Mouse (Mus musculus) ES-E14 (cell line): Measurements from ENCODE around the gene Zscan12. TPM values are rescaled to one million over a fixed set of nuclear protein-coding genes. Genes with fewer than 3 reads are reported as not detected.

ENCODE experiments used
- DNase-seq: peaks from one replicate; pipeline ENCODE4 v3.0.0-alpha.2; 2013; ENCODE audit warnings: low read depth, low spot score
- H3K27ac ChIP-seq: 2 replicates; pipeline ENCODE4 v1.5.1; 2012; ENCODE audit warnings: low read depth, mild to moderate bottlenecking, low read length, moderate library complexity, mixed read lengths; ENCODE audit not compliant: poor library complexity, insufficient read depth, severe bottlenecking
- H3K36me3 ChIP-seq: 2 replicates; pipeline ENCODE4 v1.6.1; 2012; ENCODE audit warnings: mild to moderate bottlenecking, low read length, moderate library complexity, mixed read lengths; ENCODE audit not compliant: control insufficient read depth, poor library complexity, insufficient read depth, severe bottlenecking
- H3K4me1 ChIP-seq, 2 experiments: fragments of 150-350 bp in 1 of 2; sonication (generic) in 1 of 2; 2 replicates each; pipeline ENCODE4 v1.6.1; 2012; ENCODE audit warnings: low read length in 2 of 2, mild to moderate bottlenecking in 1 of 2, mixed read lengths in 1 of 2; ENCODE audit not compliant: control insufficient read depth in 2 of 2, insufficient read depth in 2 of 2, poor library complexity in 1 of 2
- H3K4me3 ChIP-seq, 2 experiments: fragments of 150-350 bp in 1 of 2; sonication (generic) in 1 of 2; 2 replicates each; pipeline ENCODE4 v1.5.1; 2012; ENCODE audit warnings: low read length in 2 of 2, low read depth in 1 of 2, mild to moderate bottlenecking in 1 of 2, mixed read lengths in 1 of 2; ENCODE audit not compliant: insufficient read depth in 1 of 2, poor library complexity in 1 of 2, severe bottlenecking in 1 of 2
- H3K9ac ChIP-seq: 2 replicates; pipeline ENCODE4 v1.6.1; 2012; ENCODE audit warnings: low read depth, mild to moderate bottlenecking, low read length, mixed read lengths; ENCODE audit not compliant: poor library complexity, insufficient read depth, severe bottlenecking
- H3K9me3 ChIP-seq: fragments of 150-350 bp; sonication (generic); 2 replicates; pipeline ENCODE4 v1.6.1; 2012; ENCODE audit warnings: low read depth, mild to moderate bottlenecking, low read length; ENCODE audit not compliant: control insufficient read depth, insufficient read depth
- CHD2 ChIP-seq: IDR thresholded peaks from 2 replicates; pipeline ENCODE4 v1.6.1; 2014; ENCODE audit warnings: mild to moderate bottlenecking, low read depth, low read length, inconsistent platforms
- HCFC1 ChIP-seq: IDR thresholded peaks from 2 replicates; pipeline ENCODE4 v1.6.1; 2012; ENCODE audit warnings: low read length, inconsistent platforms, borderline replicate concordance; ENCODE audit not compliant: insufficient read depth
- MAFK ChIP-seq: IDR thresholded peaks from 2 replicates; pipeline ENCODE4 v1.6.1; 2014; ENCODE audit warnings: mild to moderate bottlenecking, low read depth, low read length, inconsistent platforms; ENCODE audit not compliant: insufficient read depth
- ZC3H11A ChIP-seq: IDR thresholded peaks from 2 replicates; pipeline ENCODE4 v1.6.1; 2012; ENCODE audit warnings: low read depth, mild to moderate bottlenecking, inconsistent platforms, low read length, borderline replicate concordance
- ZNF384 ChIP-seq: IDR thresholded peaks from 2 replicates; pipeline ENCODE4 v1.6.1; 2012; ENCODE audit warnings: low read depth, low read length, inconsistent platforms
- in situ Hi-C, 2 experiments: fragments of 600-800 bp; cut with MboI; formaldehyde crosslinking; loops; one replicate each; pipeline ENCODE4 v1.15.1; 2025; ENCODE audit warnings: low sequenced_read_pairs in 2 of 2, inconsistent platforms in 1 of 2; ENCODE audit not compliant: unreplicated experiment in 2 of 2
- total RNA-seq: library from RNA; depleted of rRNA; stranded (reverse); fragments of 300-350 nt; gene quantifications from 2 replicates; pipeline ENCODE4 v1.2.3, GENCODE M21; 2012

The Zscan12 gene
- total RNA-seq, 1 experiment, result 10.4 TPM

DNA sequence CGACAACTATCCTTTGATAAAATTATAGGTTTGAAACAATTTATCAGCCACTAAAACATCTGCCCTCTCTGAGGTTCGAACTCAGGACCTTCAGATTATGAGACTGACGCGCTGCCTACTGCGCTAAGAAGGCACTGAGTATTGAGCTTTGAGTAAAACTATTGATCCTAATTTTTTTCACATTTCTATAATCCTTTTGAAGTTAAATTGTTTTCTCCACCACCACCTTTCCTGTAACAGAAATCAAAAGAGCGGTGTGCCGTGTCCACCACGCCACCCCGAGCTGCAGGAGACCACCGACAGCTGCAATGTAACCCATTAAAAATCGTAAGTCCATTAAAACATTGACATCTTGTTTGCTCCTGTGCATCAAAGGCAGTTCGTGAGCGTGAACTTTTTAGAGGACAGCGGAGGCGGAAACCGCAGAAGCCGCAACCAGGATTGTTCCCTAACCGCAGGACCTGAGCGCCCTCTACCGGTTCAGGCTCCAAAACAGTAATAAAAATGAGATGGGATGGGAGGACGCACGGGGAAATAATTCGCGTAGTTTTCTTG, 35.9 kb upstream of the Zscan12 start:
- Histone ChIP-seq H3K4me1 (no peaks in the 10 kb centered on the region), H3K9ac (peak overlapping the region; percentile 72), H3K36me3 (no peaks in the 10 kb centered on the region), H3K9me3 (no peaks in the 10 kb centered on the region), H3K4me3 (peak overlapping the region; percentile 81 to 86), H3K27ac (no peak overlapping the region)
- DNase-seq, result peak; percentile 91
- in situ Hi-C loops, result no loop called here
- TF ChIP-seq CHD2 (no peak), MAFK (peak; percentile 76), HCFC1 (0 out of 2 replicates have a peak, but pooled peaks have one; percentile 44), ZC3H11A (peak; percentile 73), ZNF384 (no peak)

DNA sequence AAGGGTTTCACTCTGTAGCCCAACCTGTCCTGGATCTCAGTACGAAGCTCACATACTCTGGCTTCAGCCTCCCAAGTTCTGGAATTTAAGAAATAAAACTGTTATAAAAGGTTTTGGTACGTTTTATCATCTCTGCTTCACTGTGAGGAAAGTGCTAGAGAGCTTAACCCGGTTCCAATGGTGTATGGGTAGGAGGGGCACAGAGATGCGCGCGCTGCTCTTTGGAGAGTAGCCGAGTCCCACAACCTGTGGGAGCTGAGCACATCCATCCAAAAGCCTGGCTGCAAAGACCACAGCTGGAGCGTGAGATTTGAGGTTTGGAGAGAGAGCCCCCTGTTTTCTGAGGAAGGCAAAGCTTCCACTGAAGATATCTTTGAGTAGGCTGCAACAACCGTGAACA, 35.2 kb upstream of the Zscan12 start:
- H3K4me1 ChIP-seq, result no peaks in the 10 kb centered on the region
- TF ChIP-seq MAFK (no peak), ZNF384 (no peak), CHD2 (no peak), HCFC1 (no peak), ZC3H11A (no peak)
- peak; percentile 40 for DNase-seq
- H3K36me3 ChIP-seq, result no peaks in the 10 kb centered on the region
- in situ Hi-C loops, result no loop called here
- no peaks in the 10 kb centered on the region for H3K9me3 ChIP-seq
- peak overlapping the region; percentile 35; the same call in 1 of the 2 replicates for H3K9ac ChIP-seq
- H3K4me3 ChIP-seq, result peak overlapping the region; percentile 81 to 86
- no peak overlapping the region for H3K27ac ChIP-seq

- no peak within 1 kb of the TSS for H3K27ac ChIP-seq
These were observed 16.0 kb upstream of the Zscan12 start, which contains the start of gene Olfr1367 for GRCm38 (mm10) chr13:21346610-21347009. Gene Olfr1367 (plus strand): TSS chr13:21346910.

DNA sequence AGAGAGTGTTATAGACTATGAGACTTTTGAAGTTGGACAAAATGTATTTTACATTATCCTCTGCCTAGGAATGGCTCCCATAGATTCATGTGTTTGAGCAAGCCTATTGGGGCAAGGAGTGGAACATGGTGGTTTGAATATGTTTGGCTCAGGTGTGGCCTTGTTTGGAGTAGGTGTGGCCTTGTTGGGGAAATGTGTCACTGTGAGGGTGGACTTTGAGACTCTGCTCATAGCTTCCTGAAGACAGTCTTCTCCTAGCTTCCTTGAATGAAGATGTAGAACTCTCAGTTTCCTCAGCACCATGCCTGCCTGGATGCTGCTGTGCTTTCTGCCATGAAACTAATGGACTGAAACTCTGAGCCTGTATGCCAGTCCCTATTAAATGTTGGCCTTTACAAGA, 12.0 kb upstream of the Zscan12 start:
- no peak for TF ChIP-seq MAFK
- no peak for TF ChIP-seq ZC3H11A
- TF ChIP-seq HCFC1, result no peak
- TF ChIP-seq ZNF384, result no peak
- no peak for TF ChIP-seq CHD2
- Histone ChIP-seq H3K9ac (no peak overlapping the region), H3K27ac (no peak overlapping the region), H3K9me3 (no peaks in the 10 kb centered on the region), H3K4me1 (no peaks in the 10 kb centered on the region), H3K36me3 (no peaks in the 10 kb centered on the region), H3K4me3 (no peak overlapping the region)
- DNase-seq, result no peak
- in situ Hi-C loops, result no loop called here

More at GRCm38 (mm10) chr13:21346610-21347009, 16.0 kb upstream of the Zscan12 start, which contains the start of gene Olfr1367:
- in situ Hi-C loops, result no loop called here
- TF ChIP-seq CHD2 (no peak), ZC3H11A (no peak), ZNF384 (no peak), MAFK (no peak), HCFC1 (no peak)
- no peak within 1 kb of the TSS for H3K4me3 ChIP-seq
- H3K36me3 ChIP-seq, result no peaks in the 10 kb centered on the region
- H3K9ac ChIP-seq, result no peak within 1 kb of the TSS
- no peaks in the 10 kb centered on the region for H3K4me1 ChIP-seq
- H3K9me3 ChIP-seq, result no peaks in the 10 kb centered on the region
- DNase-seq, result no peak

DNA sequence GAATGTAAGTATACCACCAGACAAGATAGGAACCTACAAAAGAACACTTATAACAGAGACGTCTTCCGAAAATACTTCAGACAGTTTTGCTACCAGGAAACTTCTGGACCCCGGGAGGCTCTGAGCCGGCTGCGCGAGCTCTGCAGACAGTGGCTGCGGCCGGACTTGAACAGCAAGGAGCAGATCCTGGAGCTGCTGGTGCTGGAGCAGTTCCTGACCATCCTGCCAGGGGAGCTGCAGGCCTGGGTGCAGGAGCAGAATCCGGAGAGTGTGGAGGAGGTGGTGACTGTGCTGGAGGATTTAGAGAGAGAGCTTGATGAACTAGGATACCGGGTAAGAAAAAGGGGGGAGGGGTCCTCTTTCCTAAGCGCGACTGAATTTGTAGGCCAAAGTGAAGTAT, 1.1 kb downstream of the Zscan12 start:
- Histone ChIP-seq H3K4me1 (0 out of 4 replicates have a peak, but pooled peaks cover 0 to 2% of the 10 kb centered on the region in 2 experiments), H3K27ac (no peak overlapping the region), H3K4me3 (peak overlapping the region; percentile 76 to 86; a peak in 2 of 4 replicates), H3K36me3 (peaks cover 3% of the 10 kb centered on the region; the same call in 1 of the 2 replicates), H3K9me3 (no peaks in the 10 kb centered on the region), H3K9ac (peak overlapping the region; percentile 62; the same call in 1 of the 2 replicates)
- in situ Hi-C loops, result no loop called here
- no peak for DNase-seq
- TF ChIP-seq ZC3H11A (no peak), MAFK (no peak), CHD2 (no peak), ZNF384 (no peak), HCFC1 (no peak)
